Mouse (Mus musculus) lung, embryonic 15.5 days (tissue): ENCODE measurements at regions not wholly inside any gene's neighbourhood (a gene's known extent, or its start where the extent isn't known, plus 50 kb on each side); places are given as distances from the start of the nearest gene placed in this dataset.
A peak's percentile ranks its signal among the peaks of the same experiment; 100 is the strongest.

Source experiments
- ATAC-seq: fragments of 200-750 bp; cut with Nextera tagmentation; 2 replicates; pipeline ENCODE4 v1.8.0; 2017; ENCODE audit warnings: moderate number of reproducible peaks, borderline replicate concordance; ENCODE audit not compliant: low FRiP score, low TSS enrichment; ENCODE audit errors: extremely low read depth
- H3K27ac ChIP-seq: fragments of 300-500 bp; sonication (generic); 2 replicates; pipeline ENCODE4 v1.5.1; 2015; ENCODE audit warnings: moderate library complexity, mild to moderate bottlenecking, inconsistent platforms
- H3K27me3 ChIP-seq: fragments of 300-500 bp; sonication (generic); 2 replicates; pipeline ENCODE4 v1.6.1; 2015; ENCODE audit warnings: inconsistent platforms
- H3K36me3 ChIP-seq: fragments of 300-500 bp; sonication (generic); 2 replicates; pipeline ENCODE4 v1.6.1; 2015; ENCODE audit warnings: inconsistent platforms
- H3K4me1 ChIP-seq: fragments of 300-500 bp; sonication (generic); 2 replicates; pipeline ENCODE4 v1.6.1; 2015; ENCODE audit warnings: inconsistent platforms
- H3K4me2 ChIP-seq: fragments of 300-500 bp; sonication (generic); 2 replicates; pipeline ENCODE4 v1.6.1; 2015; ENCODE audit warnings: inconsistent platforms, mild to moderate bottlenecking, moderate library complexity
- H3K4me3 ChIP-seq: fragments of 300-500 bp; sonication (generic); 2 replicates; pipeline ENCODE4 v1.5.1; 2015; ENCODE audit warnings: mild to moderate bottlenecking, inconsistent platforms
- H3K9ac ChIP-seq: fragments of 300-500 bp; sonication (generic); 2 replicates; pipeline ENCODE4 v1.6.1; 2015; ENCODE audit warnings: inconsistent platforms
- H3K9me3 ChIP-seq: fragments of 300-500 bp; sonication (generic); 2 replicates; pipeline ENCODE4 v1.6.1; 2016; ENCODE audit warnings: inconsistent platforms
- WGBS: fragments of 180-500 bp; shearing (Covaris S2); methylation state at CpG from one replicate; pipeline ENCODE4 v1.1.7; 2015; 5-methylcytosine and 5-hydroxymethylcytosine counted together

DNA sequence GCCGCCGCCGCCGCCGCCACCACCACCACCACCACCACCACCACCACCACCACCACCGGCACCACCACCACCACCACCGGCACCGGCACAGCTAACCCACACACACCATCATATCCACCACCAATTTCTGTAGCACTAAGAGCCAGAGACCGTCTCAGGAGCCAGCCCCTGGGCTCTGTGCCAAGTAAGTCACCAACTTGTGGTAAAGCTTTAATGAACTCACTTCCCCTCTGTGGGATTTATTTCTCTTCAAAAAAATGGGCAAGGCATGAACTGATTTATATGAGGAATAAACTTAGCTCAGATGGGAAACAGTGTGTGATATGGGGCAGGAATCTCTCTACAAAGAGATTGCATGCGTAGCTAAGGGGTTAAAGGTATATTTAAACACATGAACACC is 114.8 kb downstream of the Ddx1 start:
- Histone ChIP-seq H3K9ac (no peak overlapping the region), H3K4me2 (no peak overlapping the region), H3K4me3 (no peak overlapping the region), H3K36me3 (no peaks in the 10 kb centered on the region), H3K27ac (no peak overlapping the region), H3K4me1 (peaks cover 19% of the 10 kb centered on the region), H3K27me3 (no peaks in the 10 kb centered on the region), H3K9me3 (no peaks in the 10 kb centered on the region)
- ATAC-seq: no peak
- whole genome bisulfite sequencing: 82% methylated on average over 8 of the region's 10 CpGs

GRCm38 (mm10) chr12:13129677-13130082 is 119.3 kb downstream of the Ddx1 start:
- H3K9me3 ChIP-seq: no peaks in the 10 kb centered on the region
- ATAC-seq: peak; percentile 76

GRCm38 (mm10) chr12:13127407-13127806 is 121.6 kb downstream of the Ddx1 start:
- Histone ChIP-seq H3K4me3 (no peak overlapping the region), H3K9ac (no peak overlapping the region), H3K27me3 (no peaks in the 10 kb centered on the region; the same call in 1 of the 2 replicates), H3K4me2 (no peak overlapping the region), H3K9me3 (no peaks in the 10 kb centered on the region), H3K27ac (no peak overlapping the region), H3K36me3 (no peaks in the 10 kb centered on the region), H3K4me1 (peaks cover 8% of the 10 kb centered on the region)
- WGBS: 48% methylated on average over 11 of the region's 11 CpGs
- ATAC-seq: no peak

More at GRCm38 (mm10) chr12:13129677-13130082, 119.3 kb downstream of the Ddx1 start:
- Histone ChIP-seq H3K9ac (no peak overlapping the region), H3K4me3 (no peak overlapping the region), H3K36me3 (no peaks in the 10 kb centered on the region), H3K4me2 (no peak overlapping the region), H3K4me1 (peaks cover 8% of the 10 kb centered on the region), H3K27me3 (no peaks in the 10 kb centered on the region; the same call in 1 of the 2 replicates), H3K27ac (no peak overlapping the region)
- 28% methylated on average over 8 of the region's 8 CpGs for WGBS

DNA sequence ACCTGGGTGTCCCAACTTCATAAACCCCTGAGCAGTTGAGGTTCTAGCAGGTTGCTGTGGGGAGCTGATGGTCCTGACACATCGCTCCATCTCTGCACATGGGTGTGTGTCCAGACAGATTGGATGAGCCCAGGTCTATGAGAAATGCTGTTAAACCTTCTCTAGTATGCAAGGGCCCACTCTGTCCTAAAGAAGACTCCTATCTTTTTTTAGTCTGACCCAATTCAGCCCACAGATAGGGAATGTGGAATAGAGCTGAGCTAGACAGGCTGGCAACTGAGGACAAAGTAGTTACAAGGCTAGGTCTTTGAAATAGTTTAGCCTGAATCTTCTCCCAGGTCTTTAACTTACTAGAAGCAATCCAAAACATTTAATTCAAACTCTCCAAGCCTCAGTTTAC is 124.0 kb downstream of the Ddx1 start:
- Histone ChIP-seq H3K27ac (no peak overlapping the region), H3K4me1 (peaks cover 30% of the 10 kb centered on the region), H3K36me3 (no peaks in the 10 kb centered on the region), H3K9me3 (no peaks in the 10 kb centered on the region), H3K4me3 (no peak overlapping the region), H3K27me3 (no peaks in the 10 kb centered on the region; the same call in 1 of the 2 replicates), H3K4me2 (no peak overlapping the region), H3K9ac (no peak overlapping the region)
- ATAC-seq: no peak
- 100% methylated on average over 1 of the region's 1 CpGs for WGBS

GRCm38 (mm10) chr12:13122282-13122681 is 126.7 kb downstream of the Ddx1 start:
- Histone ChIP-seq H3K27ac (no peak overlapping the region), H3K27me3 (no peaks in the 10 kb centered on the region), H3K9me3 (no peaks in the 10 kb centered on the region), H3K36me3 (no peaks in the 10 kb centered on the region), H3K9ac (no peak overlapping the region), H3K4me2 (no peak overlapping the region), H3K4me1 (peaks cover 30% of the 10 kb centered on the region), H3K4me3 (no peak overlapping the region)
- WGBS: 27% methylated on average over 9 of the region's 9 CpGs
- ATAC-seq: 0 out of 2 replicates have a peak, but pooled peaks have one; percentile 24

GRCm38 (mm10) chr12:13120581-13120980 is 128.4 kb downstream of the Ddx1 start:
- Histone ChIP-seq H3K27ac (no peak overlapping the region), H3K9me3 (no peaks in the 10 kb centered on the region), H3K4me3 (no peak overlapping the region), H3K4me2 (no peak overlapping the region), H3K9ac (no peak overlapping the region), H3K36me3 (no peaks in the 10 kb centered on the region), H3K4me1 (peaks cover 30% of the 10 kb centered on the region), H3K27me3 (no peaks in the 10 kb centered on the region)
- ATAC-seq: peak; percentile 48; the same call in 1 of the 2 replicates
- WGBS: 18% methylated on average over 7 of the region's 7 CpGs

GRCm38 (mm10) chr12:13119653-13120052 is 129.4 kb downstream of the Ddx1 start:
- no peak overlapping the region for H3K4me2 ChIP-seq
- peak; percentile 36; the same call in 1 of the 2 replicates for ATAC-seq
- 49% methylated on average over 3 of the region's 3 CpGs for WGBS
- no peak overlapping the region for H3K27ac ChIP-seq
- H3K36me3 ChIP-seq: no peaks in the 10 kb centered on the region
- peaks cover 33% of the 10 kb centered on the region for H3K4me1 ChIP-seq
- no peak overlapping the region for H3K9ac ChIP-seq
- no peaks in the 10 kb centered on the region for H3K27me3 ChIP-seq
- H3K4me3 ChIP-seq: no peak overlapping the region
- no peaks in the 10 kb centered on the region for H3K9me3 ChIP-seq

GRCm38 (mm10) chr12:13118026-13118425 is 131.0 kb downstream of the Ddx1 start:
- no peak overlapping the region for H3K4me2 ChIP-seq
- H3K36me3 ChIP-seq: no peaks in the 10 kb centered on the region
- H3K4me3 ChIP-seq: no peak overlapping the region
- H3K9me3 ChIP-seq: no peaks in the 10 kb centered on the region
- ATAC-seq: no peak
- no peak overlapping the region for H3K9ac ChIP-seq
- H3K27ac ChIP-seq: no peak overlapping the region; the same call in 1 of the 2 replicates
- WGBS: 58% methylated on average over 9 of the region's 9 CpGs
- peaks cover 34% of the 10 kb centered on the region for H3K4me1 ChIP-seq
- no peaks in the 10 kb centered on the region for H3K27me3 ChIP-seq

DNA sequence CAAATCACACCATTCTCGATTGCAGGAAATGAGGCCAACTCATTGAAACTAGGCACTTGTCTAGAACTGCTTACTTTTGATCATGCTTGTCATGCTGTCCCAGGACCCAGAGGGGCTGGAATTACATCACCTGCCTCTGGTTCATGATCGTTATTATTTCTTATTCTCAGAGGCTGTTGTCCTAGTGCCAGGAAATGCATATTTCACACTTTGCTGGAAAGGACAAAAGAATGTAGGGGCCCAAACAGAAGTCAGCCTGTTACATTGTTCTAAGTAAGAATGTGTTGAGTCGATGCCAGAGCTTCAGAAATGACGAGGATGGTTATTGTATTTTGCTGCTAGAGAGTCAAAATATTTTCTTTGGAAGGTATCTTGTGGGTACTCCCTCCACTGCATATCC is 134.7 kb downstream of the Ddx1 start:
- Histone ChIP-seq H3K27ac (no peak overlapping the region), H3K36me3 (no peaks in the 10 kb centered on the region), H3K4me3 (no peak overlapping the region), H3K4me1 (peaks cover 4% of the 10 kb centered on the region; the same call in 1 of the 2 replicates), H3K9ac (no peak overlapping the region), H3K9me3 (no peaks in the 10 kb centered on the region), H3K27me3 (no peaks in the 10 kb centered on the region), H3K4me2 (no peak overlapping the region)
- ATAC-seq: no peak
- 30% methylated on average over 4 of the region's 4 CpGs for WGBS

DNA sequence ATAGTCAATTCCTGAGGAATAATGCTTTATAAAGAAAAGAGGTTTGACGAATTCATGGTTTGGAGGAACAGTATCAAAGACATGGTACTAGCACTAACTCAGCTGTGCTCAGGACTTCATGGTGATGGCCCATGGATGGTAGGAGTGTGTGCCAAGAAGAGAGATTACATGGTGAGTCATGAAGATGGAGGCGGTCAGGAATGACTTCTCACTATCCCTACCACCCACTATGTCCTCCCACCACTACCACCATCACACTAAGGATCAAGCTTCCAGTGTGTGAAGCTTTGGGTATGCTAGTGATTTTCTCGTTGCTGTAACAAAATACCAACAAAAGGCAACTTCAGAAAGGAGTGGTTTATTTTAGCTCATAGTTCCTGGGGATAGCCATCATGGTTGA is 142.1 kb downstream of the Ddx1 start:
- no peak overlapping the region for H3K4me3 ChIP-seq
- H3K36me3 ChIP-seq: no peaks in the 10 kb centered on the region
- H3K9ac ChIP-seq: no peak overlapping the region
- H3K4me2 ChIP-seq: no peak overlapping the region
- H3K9me3 ChIP-seq: no peaks in the 10 kb centered on the region
- WGBS: 82% methylated on average over 3 of the region's 3 CpGs
- H3K4me1 ChIP-seq: peaks cover 4% of the 10 kb centered on the region; the same call in 1 of the 2 replicates
- H3K27ac ChIP-seq: no peak overlapping the region
- H3K27me3 ChIP-seq: no peaks in the 10 kb centered on the region
- no peak for ATAC-seq

GRCm38 (mm10) chr12:13100505-13101354 is 148.3 kb downstream of the Ddx1 start:
- Histone ChIP-seq H3K9me3 (no peaks in the 10 kb centered on the region), H3K4me3 (no peak overlapping the region), H3K27ac (peak overlapping the region; percentile 73), H3K27me3 (no peaks in the 10 kb centered on the region), H3K36me3 (no peaks in the 10 kb centered on the region), H3K9ac (no peak overlapping the region), H3K4me2 (no peak overlapping the region), H3K4me1 (peaks cover 16% of the 10 kb centered on the region)
- peak; percentile 78 for ATAC-seq
- 19% methylated on average over 12 of the region's 12 CpGs for WGBS

GRCm38 (mm10) chr12:13094111-13094851 is 152.6 kb upstream of the Mycn start:
- Histone ChIP-seq H3K36me3 (no peaks in the 10 kb centered on the region), H3K9ac (no peak overlapping the region), H3K27ac (no peak overlapping the region), H3K9me3 (no peaks in the 10 kb centered on the region), H3K4me2 (no peak overlapping the region), H3K4me1 (no peaks in the 10 kb centered on the region), H3K27me3 (no peaks in the 10 kb centered on the region), H3K4me3 (no peak overlapping the region)
- 23% methylated on average over 9 of the region's 9 CpGs for WGBS
- no peak for ATAC-seq
